Mouse (Mus musculus): ENCODE data around the gene Tnik. TPM values are rescaled to one million over a fixed set of nuclear protein-coding genes. Genes with fewer than 3 reads are reported as not detected.

The Tnik gene
- polyA plus RNA-seq, 1 experiment from 2014 or later = 1.9 TPM

GRCm38 (mm10) chr3:28383526-28384126 is 120.6 kb downstream of the Tnik start:
- no peak overlapping the region for H3K9ac ChIP-seq
- no peak overlapping the region for H3K4me2 ChIP-seq
- no peaks in the 10 kb centered on the region for H3K36me3 ChIP-seq (replicated peaks)
- no peaks in the 10 kb centered on the region for H3K4me1 ChIP-seq (replicated peaks)
- no peak overlapping the region for H3K27ac ChIP-seq (replicated peaks)
- WGBS (ENCODE audit: insufficient replicate concordance) = 60% methylated on average over 11 of the region's 11 CpGs
- no peaks in the 10 kb centered on the region for H3K27me3 ChIP-seq
- no peaks in the 10 kb centered on the region for H3K9me3 ChIP-seq (replicated peaks)
- ATAC-seq (ENCODE audit: insufficient read depth) = no peak
- no peak overlapping the region for H3K4me3 ChIP-seq (replicated peaks)

DNA sequence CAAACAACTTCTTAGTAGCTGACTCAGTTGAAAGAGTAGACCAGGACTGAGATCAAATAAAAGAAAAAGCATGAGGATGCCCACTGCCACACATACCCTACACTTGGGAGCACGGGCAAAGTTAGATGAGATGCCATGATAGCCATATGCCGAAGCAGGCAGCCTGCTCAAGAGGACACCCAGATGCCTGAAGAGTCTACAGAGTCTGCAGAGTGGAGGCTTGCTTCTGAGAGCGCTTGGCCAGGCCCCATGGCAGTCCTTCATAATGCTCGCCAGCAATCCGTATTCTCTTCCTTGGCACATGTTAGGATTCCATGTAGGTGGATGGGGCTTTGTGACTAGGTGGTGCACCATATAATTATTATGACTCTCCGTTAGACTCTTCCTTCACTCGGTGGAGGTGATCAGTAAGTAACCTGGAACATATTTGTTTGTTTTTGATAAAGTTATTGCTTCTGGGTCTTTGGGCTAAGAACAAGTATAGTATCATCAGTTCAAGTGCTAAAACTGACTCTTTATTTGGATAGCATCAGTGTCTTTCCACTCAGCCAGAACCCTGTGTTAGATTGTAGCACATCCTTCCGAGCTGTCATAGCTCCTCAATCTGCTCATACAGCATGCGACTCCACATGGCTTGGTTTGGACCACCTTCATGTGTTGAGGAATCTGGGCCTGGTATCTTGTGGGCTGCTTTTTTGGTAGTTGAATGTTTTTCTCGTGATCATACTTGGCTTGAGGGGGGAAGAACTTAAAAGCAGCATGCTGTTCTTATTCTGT is 122.4 kb downstream of the Tnik start:
- H3K27ac ChIP-seq (replicated peaks) = no peak overlapping the region
- WGBS (ENCODE audit: insufficient replicate concordance) = 66% methylated on average over 10 of the region's 10 CpGs
- H3K36me3 ChIP-seq (replicated peaks) = no peaks in the 10 kb centered on the region
- no peak for ATAC-seq (ENCODE audit: insufficient read depth)
- no peaks in the 10 kb centered on the region for H3K27me3 ChIP-seq
- no peak overlapping the region for H3K4me2 ChIP-seq
- no peaks in the 10 kb centered on the region for H3K9me3 ChIP-seq (replicated peaks)
- no peaks in the 10 kb centered on the region for H3K4me1 ChIP-seq (replicated peaks)
- no peak overlapping the region for H3K9ac ChIP-seq
- H3K4me3 ChIP-seq (replicated peaks) = no peak overlapping the region

DNA sequence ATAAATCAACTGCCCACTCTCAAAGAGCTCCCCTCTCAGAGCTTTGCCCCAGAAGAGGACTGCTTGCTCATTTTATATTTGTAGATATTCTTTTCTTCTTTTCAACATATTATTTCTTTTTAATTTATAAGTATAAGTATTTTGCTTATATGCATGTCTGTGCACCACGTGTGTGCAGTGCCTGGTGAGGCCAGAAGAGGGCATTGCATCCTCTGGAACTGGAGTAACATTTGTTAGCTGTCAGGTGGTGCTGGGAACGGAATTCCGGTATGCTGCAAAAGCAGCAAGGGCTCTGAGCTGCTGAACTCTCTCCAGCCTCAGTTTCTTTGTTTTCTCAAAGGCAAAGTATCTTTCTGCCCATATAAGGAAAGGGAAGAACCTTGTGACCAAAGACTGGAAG is 125.5 kb downstream of the Tnik start:
- WGBS (ENCODE audit: insufficient replicate concordance) = 74% methylated on average over 3 of the region's 3 CpGs
- Histone ChIP-seq H3K4me2 (no peak overlapping the region), H3K4me1 (replicated peaks) (no peaks in the 10 kb centered on the region), H3K9ac (no peak overlapping the region), H3K27me3 (no peaks in the 10 kb centered on the region), H3K4me3 (replicated peaks) (no peak overlapping the region), H3K36me3 (replicated peaks) (no peaks in the 10 kb centered on the region), H3K9me3 (replicated peaks) (no peaks in the 10 kb centered on the region), H3K27ac (replicated peaks) (no peak overlapping the region)
- no peak for ATAC-seq (ENCODE audit: insufficient read depth)

- Histone ChIP-seq H3K9ac (no peak overlapping the region), H3K4me2 (no peak overlapping the region), H3K4me3 (replicated peaks) (no peak overlapping the region), H3K27ac (replicated peaks) (no peak overlapping the region), H3K27me3 (no peaks in the 10 kb centered on the region), H3K36me3 (replicated peaks) (no peaks in the 10 kb centered on the region), H3K9me3 (replicated peaks) (no peaks in the 10 kb centered on the region), H3K4me1 (replicated peaks) (no peaks in the 10 kb centered on the region)
- no peak for ATAC-seq (ENCODE audit: insufficient read depth)
- WGBS (ENCODE audit: insufficient replicate concordance) = 69% methylated on average over 2 of the region's 2 CpGs
Observed at GRCm38 (mm10) chr3:28390183-28390582, 127.2 kb downstream of the Tnik start.

- Histone ChIP-seq H3K4me3 (replicated peaks) (no peak overlapping the region), H3K27me3 (no peaks in the 10 kb centered on the region), H3K27ac (replicated peaks) (no peak overlapping the region), H3K9ac (no peak overlapping the region), H3K9me3 (replicated peaks) (no peaks in the 10 kb centered on the region), H3K36me3 (replicated peaks) (no peaks in the 10 kb centered on the region), H3K4me2 (no peak overlapping the region), H3K4me1 (replicated peaks) (no peaks in the 10 kb centered on the region)
- no peak for ATAC-seq (ENCODE audit: insufficient read depth)
Observed at GRCm38 (mm10) chr3:28392542-28392941, 129.5 kb downstream of the Tnik start.

DNA sequence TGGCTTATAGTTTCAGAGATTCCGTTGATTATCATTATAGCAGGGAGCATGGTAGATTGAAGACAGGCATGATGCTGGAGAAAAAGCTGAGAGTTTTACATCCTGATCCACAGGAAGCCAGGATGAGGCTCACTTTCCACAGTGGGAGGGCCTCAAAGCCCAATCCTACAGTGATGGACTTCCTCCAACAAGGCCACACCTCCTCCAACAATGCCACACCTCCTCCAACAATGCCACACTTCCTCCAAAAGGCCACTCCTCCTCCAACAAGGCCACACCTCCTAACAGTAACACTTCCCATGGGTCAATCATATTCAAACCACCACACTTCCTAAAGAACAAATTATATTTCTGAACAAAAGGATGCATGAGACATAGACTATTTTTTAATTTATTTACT is 135.8 kb downstream of the Tnik start:
- no peak for ATAC-seq (ENCODE audit: insufficient read depth)
- Histone ChIP-seq H3K9me3 (replicated peaks) (no peaks in the 10 kb centered on the region), H3K27me3 (no peaks in the 10 kb centered on the region), H3K4me3 (replicated peaks) (no peak overlapping the region), H3K9ac (no peak overlapping the region), H3K36me3 (replicated peaks) (no peaks in the 10 kb centered on the region), H3K4me2 (no peak overlapping the region), H3K27ac (replicated peaks) (no peak overlapping the region), H3K4me1 (replicated peaks) (peaks cover 23% of the 10 kb centered on the region)
- WGBS (ENCODE audit: insufficient replicate concordance) = 87% methylated on average over 1 of the region's 1 CpGs

- peak; percentile 79 for ATAC-seq (ENCODE audit: insufficient read depth)
- H3K27ac ChIP-seq (replicated peaks) = no peak overlapping the region
- no peak overlapping the region for H3K9ac ChIP-seq
- 43% methylated on average over 9 of the region's 9 CpGs for WGBS (ENCODE audit: insufficient replicate concordance)
- no peaks in the 10 kb centered on the region for H3K36me3 ChIP-seq (replicated peaks)
- peaks cover 23% of the 10 kb centered on the region for H3K4me1 ChIP-seq (replicated peaks)
- H3K9me3 ChIP-seq (replicated peaks) = no peaks in the 10 kb centered on the region
- H3K4me3 ChIP-seq (replicated peaks) = no peak overlapping the region
- peak overlapping the region; percentile 36; the same call in 1 of the 2 replicates for H3K4me2 ChIP-seq
- no peaks in the 10 kb centered on the region for H3K27me3 ChIP-seq
Observed at GRCm38 (mm10) chr3:28399593-28400216, 136.7 kb downstream of the Tnik start.

- Histone ChIP-seq H3K27ac (replicated peaks) (no peak overlapping the region), H3K9me3 (replicated peaks) (no peaks in the 10 kb centered on the region), H3K36me3 (replicated peaks) (no peaks in the 10 kb centered on the region), H3K9ac (no peak overlapping the region), H3K4me1 (replicated peaks) (peaks cover 23% of the 10 kb centered on the region), H3K4me3 (replicated peaks) (no peak overlapping the region), H3K4me2 (no peak overlapping the region), H3K27me3 (no peaks in the 10 kb centered on the region)
- ATAC-seq (ENCODE audit: insufficient read depth) = no peak
- WGBS (ENCODE audit: insufficient replicate concordance) = 65% methylated on average over 9 of the region's 9 CpGs
Observed at GRCm38 (mm10) chr3:28401335-28401734, 138.3 kb downstream of the Tnik start.

- 54% methylated on average over 6 of the region's 6 CpGs for WGBS (ENCODE audit: insufficient replicate concordance)
- ATAC-seq (ENCODE audit: insufficient read depth) = no peak
Observed at GRCm38 (mm10) chr3:28402221-28402620, 139.2 kb downstream of the Tnik start.

GRCm38 (mm10) chr3:28405391-28405790 is 142.4 kb downstream of the Tnik start:
- H3K4me2 ChIP-seq = no peak overlapping the region
- WGBS (ENCODE audit: insufficient replicate concordance) = 62% methylated on average over 2 of the region's 2 CpGs
- H3K27me3 ChIP-seq = no peaks in the 10 kb centered on the region
- H3K4me3 ChIP-seq (replicated peaks) = no peak overlapping the region
- H3K4me1 ChIP-seq (replicated peaks) = peaks cover 14% of the 10 kb centered on the region
- H3K9ac ChIP-seq = no peak overlapping the region
- H3K9me3 ChIP-seq (replicated peaks) = no peaks in the 10 kb centered on the region
- no peak for ATAC-seq (ENCODE audit: insufficient read depth)
- no peak overlapping the region for H3K27ac ChIP-seq (replicated peaks)
- H3K36me3 ChIP-seq (replicated peaks) = no peaks in the 10 kb centered on the region

More at GRCm38 (mm10) chr3:28402221-28402620, 139.2 kb downstream of the Tnik start:
- Histone ChIP-seq H3K4me2 (no peak overlapping the region), H3K36me3 (replicated peaks) (no peaks in the 10 kb centered on the region), H3K9ac (no peak overlapping the region), H3K4me1 (replicated peaks) (peaks cover 23% of the 10 kb centered on the region), H3K9me3 (replicated peaks) (no peaks in the 10 kb centered on the region), H3K27me3 (no peaks in the 10 kb centered on the region), H3K4me3 (replicated peaks) (no peak overlapping the region), H3K27ac (replicated peaks) (no peak overlapping the region)

GRCm38 (mm10) chr3:28408859-28409459 is 145.9 kb downstream of the Tnik start:
- Histone ChIP-seq H3K27ac (replicated peaks) (no peak overlapping the region), H3K9me3 (replicated peaks) (no peaks in the 10 kb centered on the region), H3K27me3 (no peaks in the 10 kb centered on the region), H3K4me2 (no peak overlapping the region; the same call in 1 of the 2 replicates), H3K9ac (no peak overlapping the region), H3K36me3 (replicated peaks) (no peaks in the 10 kb centered on the region), H3K4me1 (replicated peaks) (0 out of 2 replicates have a peak, but pooled peaks cover 2% of the 10 kb centered on the region), H3K4me3 (replicated peaks) (no peak overlapping the region)
- ATAC-seq (ENCODE audit: insufficient read depth) = peak; percentile 76
- 53% methylated on average over 12 of the region's 12 CpGs for WGBS (ENCODE audit: insufficient replicate concordance)

Data from liver, embryonic 15.5 days (tissue).